Mouse (Mus musculus) thymus, adult 2 months (tissue): ENCODE data around the gene Fars2. TPM values are rescaled to one million over a fixed set of nuclear protein-coding genes. Genes with fewer than 3 reads are reported as not detected.

ENCODE experiments used
- DNase-seq: peaks from one replicate; pipeline ENCODE4 v3.0.0; 2021
- H3K27ac ChIP-seq: fragments of 200-500 bp; 2 replicates; pipeline ENCODE4 v1.5.1; 2012; ENCODE audit warnings: low read length, control low read depth; ENCODE audit not compliant: control insufficient read depth, insufficient read depth
- H3K27me3 ChIP-seq: fragments of 200-500 bp; 2 replicates; pipeline ENCODE4 v1.6.1; 2012; ENCODE audit warnings: mild to moderate bottlenecking, low read length, moderate library complexity, mixed read lengths; ENCODE audit not compliant: control insufficient read depth, insufficient read depth
- H3K36me3 ChIP-seq: fragments of 200-500 bp; 2 replicates; pipeline ENCODE4 v1.6.1; 2012; ENCODE audit warnings: mild to moderate bottlenecking, low read length, moderate library complexity; ENCODE audit not compliant: control insufficient read depth, insufficient read depth
- H3K4me1 ChIP-seq: fragments of 200-500 bp; replicated peaks from 2 replicates; pipeline ENCODE4 v1.6.1; 2012; ENCODE audit warnings: low read length; ENCODE audit not compliant: control insufficient read depth, insufficient read depth
- H3K4me3 ChIP-seq: fragments of 200-500 bp; 2 replicates; pipeline ENCODE4 v1.5.1; 2012; ENCODE audit warnings: mild to moderate bottlenecking, low read length, control low read depth, moderate library complexity; ENCODE audit not compliant: control insufficient read depth, insufficient read depth
- CTCF ChIP-seq: fragments of 200-500 bp; IDR thresholded peaks from 2 replicates; pipeline ENCODE4 v1.5.1; 2012; ENCODE audit warnings: mild to moderate bottlenecking, control low read depth, low read length, moderate library complexity, borderline replicate concordance; ENCODE audit not compliant: control insufficient read depth, poor library complexity, insufficient read depth; ENCODE audit errors: extremely low read depth
- POLR2A ChIP-seq: fragments of 200-500 bp; IDR thresholded peaks from 2 replicates; pipeline ENCODE4 v1.6.1; 2012; ENCODE audit warnings: mild to moderate bottlenecking, low read length, control low read depth, moderate library complexity; ENCODE audit not compliant: control insufficient read depth, poor library complexity, insufficient read depth; ENCODE audit errors: extremely low read depth
- WGBS: fragments of 180-500 bp; shearing (Covaris S2); methylation state at CpG from one replicate; pipeline ENCODE4 v1.1.7; 2018; 5-methylcytosine and 5-hydroxymethylcytosine counted together
- polyA plus RNA-seq: library from polyadenylated mRNA; depleted of rRNA; stranded (reverse); fragments of >200 nt; gene quantifications from 2 replicates; pipeline ENCODE4 v1.2.3, GENCODE M21; 2012

Gene Fars2
- polyA plus RNA-seq, 1 experiment, result 47.6 TPM

DNA sequence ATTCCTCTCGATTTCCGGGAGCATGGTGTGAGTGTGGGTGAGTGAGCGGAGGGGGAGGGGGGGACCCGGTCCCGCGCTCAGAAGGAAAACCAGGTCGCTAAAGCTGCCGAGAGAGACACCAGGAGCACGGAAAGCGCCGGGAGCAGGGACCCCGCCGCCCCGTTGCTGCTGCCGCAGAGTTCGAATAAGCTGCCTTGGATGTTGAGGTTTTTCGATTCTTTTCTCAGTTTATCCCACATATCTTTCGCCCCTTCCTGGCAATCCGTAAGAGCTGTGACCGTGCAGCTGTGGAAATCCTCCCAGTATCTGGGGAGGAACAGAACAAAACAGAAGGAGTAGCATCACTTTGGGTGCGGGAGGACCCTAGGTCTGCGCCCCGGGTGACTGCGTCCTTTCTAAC lies 609.3 kb downstream of the Fars2 start:
- Histone ChIP-seq H3K27ac (no peak overlapping the region), H3K27me3 (peaks cover 56% of the 10 kb centered on the region), H3K4me1 (peaks cover 16% of the 10 kb centered on the region; the same call in 1 of the 2 replicates), H3K4me3 (peak overlapping the region; percentile 29; the same call in 1 of the 2 replicates), H3K36me3 (no peaks in the 10 kb centered on the region)
- no peak for DNase-seq
- WGBS, result 5% methylated on average over 24 of the region's 24 CpGs
- TF ChIP-seq POLR2A (no peak), CTCF (no peak)

DNA sequence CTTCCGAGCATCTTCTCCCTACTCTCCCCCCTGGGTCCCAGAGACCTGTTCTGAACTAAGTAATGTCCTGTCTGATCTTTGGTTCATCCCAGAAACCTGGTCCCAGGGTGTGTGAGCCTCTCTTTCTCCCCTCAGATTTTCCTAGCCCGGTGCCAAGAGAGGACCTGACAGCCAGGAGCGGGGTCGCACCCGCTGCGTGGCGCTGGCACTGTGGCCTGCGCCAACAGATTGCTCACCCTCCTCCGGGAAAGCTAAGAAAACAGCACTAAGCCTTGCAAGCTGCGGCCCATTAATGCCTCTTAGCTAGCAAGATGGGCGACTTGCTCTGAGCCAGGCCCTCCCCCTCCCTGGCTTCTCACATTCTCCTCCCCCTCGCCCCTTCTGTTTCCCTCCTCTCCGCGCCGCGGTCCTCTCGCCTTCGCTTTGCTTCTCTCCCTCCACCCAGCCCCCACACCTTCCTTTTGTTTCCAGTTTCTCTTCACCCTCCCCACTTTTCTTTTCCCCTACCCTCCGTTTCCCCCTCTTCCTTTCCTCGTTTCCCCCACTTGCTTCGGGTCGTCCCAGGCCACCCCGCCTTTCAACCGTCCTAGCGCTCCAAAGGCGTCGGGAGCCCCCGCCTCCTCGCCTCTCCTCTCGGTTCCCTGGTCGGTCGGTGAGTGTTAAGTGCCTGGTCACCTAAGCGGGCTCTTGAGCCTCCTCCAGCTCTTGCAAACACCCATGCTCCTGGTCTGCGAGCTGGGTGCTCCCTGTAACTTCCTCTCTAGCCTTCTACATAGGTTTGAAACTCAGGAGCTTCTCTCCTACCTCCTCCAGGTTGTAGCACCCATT lies 610.0 kb downstream of the Fars2 start:
- TF ChIP-seq CTCF (no peak), POLR2A (no peak)
- peaks cover 20% of the 10 kb centered on the region; the same call in 1 of the 2 replicates for H3K4me1 ChIP-seq
- H3K36me3 ChIP-seq, result no peaks in the 10 kb centered on the region
- H3K27me3 ChIP-seq, result peaks cover 56% of the 10 kb centered on the region
- 3% methylated on average over 34 of the region's 34 CpGs for WGBS
- no peak overlapping the region for H3K27ac ChIP-seq
- H3K4me3 ChIP-seq, result peak overlapping the region; percentile 29
- no peak for DNase-seq

DNA sequence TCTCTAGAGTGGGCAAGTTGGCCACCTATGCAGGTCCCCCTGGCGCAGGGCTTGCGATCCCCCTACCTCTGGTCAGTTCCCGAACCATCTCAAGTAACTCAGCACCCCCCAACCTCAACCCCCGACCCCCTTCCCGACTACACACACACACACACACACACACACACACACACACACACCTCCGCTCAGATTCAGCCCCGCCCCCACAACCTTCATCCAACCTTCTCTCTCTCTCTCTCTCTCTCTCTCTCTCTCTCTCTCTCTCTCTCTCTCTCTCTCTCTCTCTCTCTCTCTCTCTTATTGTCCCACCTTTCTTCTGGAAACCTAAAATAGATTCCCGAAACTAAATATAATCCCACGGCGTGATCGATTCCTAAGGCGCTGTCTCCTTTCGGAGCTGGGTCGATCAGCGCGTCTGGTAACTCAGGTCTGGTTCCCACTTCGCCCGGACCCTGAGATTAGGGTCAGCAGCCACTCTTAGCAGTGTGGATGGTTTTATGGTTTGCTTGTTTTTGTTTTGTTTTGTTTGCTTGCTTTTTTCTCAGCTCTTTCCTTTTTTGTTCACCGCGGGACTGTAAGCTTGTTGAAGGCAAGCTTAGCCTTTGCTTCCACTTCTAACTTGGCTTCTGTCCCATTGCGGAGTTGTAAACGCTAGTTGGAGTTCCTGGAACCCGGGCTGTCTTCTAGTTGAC lies 610.7 kb downstream of the Fars2 start:
- WGBS, result 12% methylated on average over 23 of the region's 23 CpGs

DNA sequence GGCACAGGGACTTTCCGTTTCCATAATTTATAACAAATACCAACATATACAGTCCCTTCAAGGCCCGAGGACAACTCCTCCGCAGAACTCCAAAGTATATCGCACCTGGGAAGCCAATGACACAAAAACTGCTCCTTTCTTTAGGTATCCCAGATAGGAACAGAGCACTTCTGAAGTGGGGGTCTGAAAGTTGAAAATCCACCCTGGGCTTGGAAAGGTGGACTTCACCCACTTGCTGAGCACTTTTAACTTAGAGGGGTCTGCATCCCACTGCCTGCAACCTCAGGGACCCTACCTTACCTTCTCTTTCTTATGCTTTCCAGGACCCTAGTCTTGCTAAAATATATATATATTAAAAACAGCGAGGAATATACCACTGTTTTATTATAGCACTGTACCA lies 611.3 kb downstream of the Fars2 start:
- Histone ChIP-seq H3K4me3 (no peak overlapping the region), H3K36me3 (no peaks in the 10 kb centered on the region), H3K27ac (no peak overlapping the region), H3K4me1 (peaks cover 21% of the 10 kb centered on the region; the same call in 1 of the 2 replicates), H3K27me3 (peaks cover 47% of the 10 kb centered on the region)
- DNase-seq, result no peak
- WGBS, result 48% methylated on average over 5 of the region's 5 CpGs
- no peak for TF ChIP-seq POLR2A
- TF ChIP-seq CTCF, result no peak

More for the DNA sequence above, 610.7 kb downstream of the Fars2 start:
- Histone ChIP-seq H3K27me3 (peaks cover 50% of the 10 kb centered on the region), H3K4me3 (no peak overlapping the region), H3K27ac (no peak overlapping the region), H3K4me1 (peaks cover 21% of the 10 kb centered on the region; the same call in 1 of the 2 replicates), H3K36me3 (no peaks in the 10 kb centered on the region)
- DNase-seq, result no peak
- TF ChIP-seq POLR2A (no peak), CTCF (no peak)

DNA sequence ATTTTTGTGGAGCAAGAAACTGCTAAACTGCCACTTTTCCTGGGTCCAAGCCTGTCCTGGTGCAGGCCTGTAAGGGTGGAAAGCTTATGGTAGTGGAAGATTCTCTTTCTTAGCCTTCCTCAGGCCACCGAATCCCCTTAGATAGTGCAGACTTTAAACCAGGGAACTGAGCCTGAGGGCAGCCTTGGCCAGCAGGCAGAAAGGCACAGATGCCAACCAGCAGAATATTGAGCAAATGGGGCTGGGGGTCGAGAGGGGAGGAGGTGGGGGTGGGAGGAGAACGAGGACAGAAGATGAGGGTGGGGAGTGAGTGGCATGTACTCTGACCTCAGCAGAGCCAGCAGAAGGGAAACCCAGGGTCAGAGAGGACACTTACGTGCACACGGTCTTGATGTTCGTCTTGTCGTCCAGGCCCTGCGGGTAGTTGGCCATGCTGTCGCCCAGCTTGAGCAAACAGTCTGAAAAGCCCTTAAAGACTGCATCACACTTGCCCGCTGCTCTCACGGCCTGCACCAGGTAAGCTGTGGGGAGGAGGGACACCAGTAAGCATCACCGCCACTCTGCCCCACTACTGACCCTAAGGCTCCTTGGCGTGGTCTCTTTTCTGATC lies 612.6 kb downstream of the Fars2 start:
- Histone ChIP-seq H3K36me3 (no peaks in the 10 kb centered on the region), H3K27ac (no peak overlapping the region), H3K4me3 (no peak overlapping the region), H3K27me3 (peaks cover 44% of the 10 kb centered on the region), H3K4me1 (peaks cover 21% of the 10 kb centered on the region; the same call in 1 of the 2 replicates)
- TF ChIP-seq POLR2A (no peak), CTCF (no peak)
- no peak for DNase-seq
- WGBS, result 53% methylated on average over 13 of the region's 13 CpGs

DNA sequence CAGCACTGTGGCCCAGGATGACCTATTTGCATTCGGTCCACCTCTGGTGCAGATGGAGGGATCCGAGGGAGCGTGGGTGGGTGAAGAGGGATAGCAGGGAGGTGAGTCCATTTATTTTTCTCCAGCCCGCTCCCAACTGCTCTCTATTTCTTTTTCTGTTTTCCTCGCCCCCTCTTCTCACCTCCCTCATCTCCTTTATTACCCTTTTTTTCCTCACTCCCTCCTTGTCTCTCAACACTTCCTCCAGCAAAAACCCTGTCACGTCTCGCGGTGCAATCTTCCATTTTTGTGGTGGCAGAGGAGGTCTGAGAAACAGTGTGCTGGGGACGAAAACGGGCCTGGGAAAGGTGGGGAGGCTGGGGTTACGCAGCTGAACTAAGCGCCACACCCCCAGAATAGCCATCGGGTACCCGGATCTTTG lies 613.1 kb downstream of the Fars2 start:
- DNase-seq, result no peak
- Histone ChIP-seq H3K36me3 (no peaks in the 10 kb centered on the region), H3K4me3 (no peak overlapping the region), H3K27me3 (peaks cover 40% of the 10 kb centered on the region), H3K4me1 (peaks cover 25% of the 10 kb centered on the region), H3K27ac (no peak overlapping the region)
- no peak for TF ChIP-seq CTCF
- no peak for TF ChIP-seq POLR2A
- WGBS, result 35% methylated on average over 14 of the region's 14 CpGs
